Mouse (Mus musculus): ENCODE results near the gene Bag3.

DNA sequence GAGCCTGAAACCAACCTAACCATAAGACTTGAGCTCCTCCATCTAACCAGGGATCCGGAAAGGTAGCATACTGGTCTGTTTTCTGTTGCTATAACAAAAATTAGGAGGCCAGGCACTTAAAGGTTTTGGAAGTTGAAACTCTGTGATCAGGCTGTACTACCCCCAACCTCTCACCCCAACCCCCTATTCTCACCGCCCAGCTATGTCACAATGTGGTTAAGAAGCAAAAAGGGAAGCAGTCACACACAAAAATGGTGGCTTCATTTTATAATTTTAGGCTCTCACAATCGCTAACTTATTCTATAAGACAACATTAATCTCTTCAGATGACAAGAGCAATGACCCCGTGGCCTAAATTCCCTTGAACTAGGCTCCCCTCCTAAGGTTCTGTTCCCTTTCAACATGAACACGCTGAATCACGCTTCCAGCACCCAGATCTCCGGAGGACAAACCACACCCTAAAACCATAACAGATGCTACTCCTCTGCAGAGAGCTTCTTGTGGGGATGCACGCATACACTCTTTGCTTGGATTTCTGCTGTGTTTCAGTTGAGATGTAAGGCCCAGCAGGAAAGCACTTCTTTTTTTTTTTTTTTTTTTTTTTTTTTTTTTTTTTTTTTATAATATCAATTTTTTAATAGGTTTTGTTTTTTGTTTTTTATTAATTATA, 46.7 kb downstream of the Bag3 start:
- no peak for TF ChIP-seq CTCF (conservative IDR thresholded peaks at IDR 0.05; ENCODE audit: low read length)
- TF ChIP-seq NANOG (IDR thresholded peaks at IDR 0.05; ENCODE audit: borderline replicate concordance, low read length), result no peak
- no peak for TF ChIP-seq POU5F1 (IDR thresholded peaks at IDR 0.05; ENCODE audit: borderline replicate concordance, low read length)
